Mouse (Mus musculus): ENCODE results near the gene Cwc27. TPM values are rescaled to one million over a fixed set of nuclear protein-coding genes. Genes with fewer than 3 reads are reported as not detected.

Cwc27 gene
- total RNA-seq, 2 experiments from 2014 or later, result 7.9 to 9.8 TPM

DNA sequence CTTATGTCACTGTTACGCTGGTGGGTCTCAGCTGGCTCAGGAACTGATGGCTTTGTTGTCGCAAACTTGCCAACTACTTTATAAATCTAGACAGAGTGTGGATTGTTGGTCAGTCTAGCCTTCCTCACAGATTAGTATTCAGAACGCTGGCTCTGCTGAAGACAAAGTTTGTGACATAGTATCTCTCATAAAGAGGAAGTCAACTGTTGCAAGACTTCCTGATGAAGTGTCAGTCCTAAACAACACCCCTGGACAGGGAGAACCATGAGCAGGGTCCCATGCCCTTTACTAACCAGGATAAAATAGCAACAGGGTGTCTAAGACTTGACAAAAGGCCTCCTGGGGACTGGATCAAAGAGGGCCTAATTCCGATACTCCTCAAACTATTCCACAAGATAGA lies 205.6 kb downstream of the Cwc27 start:
- DNase-seq, result no peak

DNA sequence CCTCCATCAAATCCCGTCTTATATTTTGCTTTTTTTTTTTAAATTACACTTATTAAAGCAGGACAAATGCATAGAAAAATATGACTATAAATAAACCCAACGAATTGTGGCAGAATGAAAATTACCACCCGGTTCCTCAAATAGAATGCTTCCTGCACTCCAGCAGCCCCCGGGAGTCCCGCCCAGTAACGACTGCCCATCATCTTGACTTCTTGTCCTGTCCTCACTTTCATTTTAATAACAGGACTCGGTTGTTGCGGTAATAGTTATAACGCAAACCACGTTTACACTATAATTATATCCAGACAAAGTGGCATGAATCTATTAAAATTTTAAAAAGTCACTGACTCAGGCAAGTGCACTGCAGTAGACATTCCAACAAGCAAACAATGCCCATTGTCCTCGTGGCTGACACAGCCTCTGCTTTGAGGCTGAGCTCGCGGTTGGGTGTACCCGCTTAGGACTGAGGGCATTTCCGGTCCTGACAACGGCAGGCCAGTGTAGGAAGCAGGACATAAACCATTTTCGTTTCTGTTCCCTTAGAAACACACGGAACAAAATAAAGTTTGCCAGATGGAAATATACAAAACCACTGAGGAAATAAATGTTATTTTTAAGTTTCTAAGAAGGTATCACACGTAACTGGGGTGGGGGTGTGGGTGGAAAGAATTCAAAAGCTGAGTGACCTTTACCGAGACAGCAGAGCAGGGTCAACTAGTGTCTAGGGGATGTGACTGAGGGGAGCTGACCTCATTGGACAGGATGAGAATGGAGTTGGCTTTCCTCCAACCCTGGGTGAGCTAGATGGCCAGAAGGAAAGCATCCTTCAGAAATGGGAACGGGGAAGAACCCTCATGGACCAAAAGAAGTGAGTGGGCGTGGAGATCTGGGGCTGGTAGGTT lies 206.5 kb downstream of the Cwc27 start:
- no peak for DNase-seq

DNA sequence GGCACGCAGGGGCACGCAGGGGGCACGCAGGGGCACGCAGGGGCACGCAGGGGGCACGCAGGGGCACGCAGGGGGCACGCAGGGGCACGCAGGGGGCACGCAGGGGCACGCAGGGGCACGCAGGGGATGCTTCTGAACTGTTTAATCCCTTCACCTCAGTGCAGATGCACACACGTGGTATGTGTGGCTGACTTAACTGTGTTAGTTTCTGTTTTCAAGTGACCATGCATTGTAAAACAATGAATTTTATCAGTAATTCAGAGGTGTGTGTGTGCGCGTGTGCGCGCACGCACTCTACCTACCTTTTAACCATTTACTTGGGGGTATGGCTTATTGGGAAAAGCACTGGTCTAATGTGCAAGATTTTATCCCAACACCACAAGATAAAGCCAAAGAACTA lies 208.4 kb downstream of the Cwc27 start:
- DNase-seq, result no peak

DNA sequence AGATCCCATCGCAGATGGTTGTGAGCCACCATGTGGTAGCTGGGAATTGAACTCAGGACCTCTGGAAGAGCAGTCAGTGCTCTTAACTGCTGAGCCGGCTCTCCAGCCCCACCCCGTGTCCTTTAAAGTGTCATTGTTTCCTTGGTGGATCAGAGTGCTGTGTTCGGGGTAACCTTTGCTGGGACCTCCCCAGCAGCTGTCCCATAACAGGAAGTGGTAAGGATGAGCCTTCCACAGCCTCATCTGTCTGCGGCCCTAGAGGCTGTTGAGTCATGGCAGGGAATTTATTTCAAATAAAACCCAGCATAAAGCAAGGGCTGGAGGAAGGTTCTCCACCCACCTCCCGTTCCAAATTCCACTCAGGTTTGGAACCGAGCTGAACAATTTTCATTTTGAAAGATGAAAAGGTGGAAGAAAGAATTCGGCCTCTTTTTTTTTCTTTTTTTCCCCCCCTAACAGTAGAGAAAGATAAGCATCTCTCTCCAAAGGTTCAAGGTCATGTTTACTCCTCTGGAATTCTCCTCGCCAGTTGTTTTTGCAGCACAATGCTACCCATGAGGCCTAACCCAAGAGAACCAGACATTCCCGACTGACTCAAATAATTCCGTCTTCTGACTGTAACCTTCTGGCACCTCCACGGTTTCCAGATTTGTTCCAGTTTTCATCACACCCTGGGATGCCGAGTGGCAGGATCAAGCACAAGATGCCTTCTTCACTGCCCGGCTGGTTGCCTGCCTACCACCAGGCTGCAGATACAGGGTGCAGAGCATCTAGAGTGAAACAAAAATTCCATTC lies 210.0 kb downstream of the Cwc27 start:
- DNase-seq, result no peak

DNA sequence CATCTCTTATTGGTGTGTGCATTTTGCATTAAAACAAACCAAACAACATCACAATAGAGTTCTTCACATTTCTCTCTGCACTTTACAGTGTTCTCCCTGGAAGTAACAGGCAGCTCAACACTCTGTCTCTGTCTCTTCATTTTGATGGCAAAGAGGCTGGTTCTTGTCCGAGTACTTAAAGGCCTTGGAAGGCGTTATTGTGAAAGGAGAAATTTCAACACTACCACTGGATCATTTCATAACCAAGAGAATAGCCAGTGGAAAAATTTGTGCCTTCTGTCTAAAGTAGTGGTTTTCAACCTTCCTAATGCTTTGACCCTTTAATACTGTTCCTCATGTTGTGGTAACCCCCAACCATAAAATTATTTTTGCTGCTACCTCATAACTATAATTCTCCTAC lies 211.8 kb downstream of the Cwc27 start:
- DNase-seq, result no peak

DNA sequence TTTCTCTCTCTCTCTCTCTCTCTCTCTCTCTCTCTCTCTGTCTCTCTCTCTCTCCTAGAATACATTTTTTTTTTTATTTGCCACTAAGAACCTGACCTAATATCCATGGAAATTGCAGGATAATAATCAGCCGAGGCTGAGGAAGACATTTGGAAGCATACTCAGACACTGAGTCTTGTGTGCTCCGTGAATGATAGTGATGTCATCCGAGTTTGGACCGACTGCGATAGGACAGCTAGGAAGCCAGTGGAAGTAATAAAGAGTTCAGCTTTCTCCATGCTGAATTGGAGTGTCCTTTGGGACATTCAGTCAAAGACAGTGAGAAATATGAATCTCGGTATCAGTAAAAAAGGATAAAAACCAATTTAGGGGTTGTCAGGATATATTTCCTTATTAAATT lies 214.7 kb downstream of the Cwc27 start:
- DNase-seq, result no peak

DNA sequence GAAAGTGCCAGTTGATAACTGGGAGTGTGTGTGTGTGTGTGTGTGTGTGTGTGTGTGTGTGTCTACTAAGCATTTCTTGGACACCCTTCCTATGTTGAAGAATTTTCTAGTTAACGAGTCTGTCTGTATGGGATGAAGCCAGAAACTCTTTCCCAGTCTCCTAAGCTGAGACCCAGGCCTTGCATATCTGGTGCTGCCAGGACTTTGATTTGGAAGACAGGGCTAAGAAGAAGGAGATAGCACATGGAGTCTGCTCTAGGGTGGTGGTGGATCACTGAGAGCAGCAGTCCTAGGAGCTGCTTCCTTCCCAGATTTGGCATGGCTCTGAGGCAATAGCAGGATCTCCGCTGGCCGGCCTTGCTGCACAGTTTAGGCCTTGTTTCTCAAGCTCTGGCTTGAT lies 215.2 kb downstream of the Cwc27 start:
- peak; percentile 23 for DNase-seq

DNA sequence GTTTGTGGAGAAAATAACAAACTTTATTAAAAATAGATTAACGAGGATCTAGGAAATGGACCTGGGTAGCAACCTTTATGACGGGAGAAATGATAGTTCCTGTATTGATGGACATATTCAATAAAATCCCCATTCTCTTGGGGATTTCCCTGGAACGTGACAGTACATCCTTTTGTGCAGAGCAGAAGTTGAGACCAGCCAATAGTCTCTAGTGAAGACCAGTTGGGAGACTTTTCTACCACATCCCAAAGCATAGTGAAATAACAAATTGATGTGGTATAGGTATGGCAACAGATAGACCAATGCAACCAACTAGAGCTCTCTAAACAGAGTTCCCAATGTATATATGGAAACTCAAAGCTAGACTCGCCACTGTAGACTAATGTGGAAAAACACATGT lies 220.7 kb downstream of the Cwc27 start:
- no peak for DNase-seq

DNA sequence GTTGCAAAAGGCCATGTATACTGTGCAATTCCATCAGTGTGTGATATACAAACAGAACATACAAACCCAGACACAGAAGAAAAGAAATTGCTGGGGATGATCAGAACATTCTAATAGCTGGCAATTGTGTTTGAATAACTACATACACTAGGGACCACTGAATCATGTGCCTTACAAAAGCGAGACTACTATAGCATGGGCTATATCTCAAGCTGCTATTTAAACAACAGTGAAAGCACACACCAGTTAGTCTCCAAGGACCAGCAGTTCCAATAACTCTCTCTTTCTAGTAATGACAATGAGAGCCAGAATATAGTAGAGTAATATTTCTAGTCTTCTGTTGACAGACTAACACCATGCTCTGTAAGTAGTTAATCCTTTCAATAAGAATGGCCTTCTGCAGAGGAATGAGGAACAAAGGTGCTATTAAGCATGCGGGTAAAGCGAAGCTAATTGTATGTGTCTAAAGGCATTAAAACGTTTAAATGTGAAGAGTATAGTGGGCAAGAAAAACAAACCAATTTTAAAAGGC lies 222.1 kb downstream of the Cwc27 start:
- no peak for DNase-seq

DNA sequence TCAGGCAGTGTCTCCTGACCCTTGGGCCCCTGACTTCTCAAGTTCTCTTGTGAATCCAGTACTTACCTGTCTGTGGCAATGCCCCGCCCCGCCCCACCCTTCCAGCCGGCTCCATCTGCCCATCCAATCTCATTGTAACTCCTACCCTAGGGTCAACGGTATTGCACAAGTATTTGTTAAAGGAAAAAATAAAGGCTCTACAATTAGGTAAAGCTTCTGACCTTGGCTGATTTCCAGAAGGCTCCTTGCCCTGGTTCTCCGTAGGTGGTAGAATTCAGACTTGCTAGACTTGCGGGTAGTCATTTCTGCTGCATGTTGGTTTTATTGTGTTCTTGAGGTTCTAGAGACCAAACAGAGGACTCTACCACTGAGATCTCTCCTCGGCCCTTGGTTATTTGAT lies 226.0 kb downstream of the Cwc27 start:
- DNase-seq, result no peak

DNA sequence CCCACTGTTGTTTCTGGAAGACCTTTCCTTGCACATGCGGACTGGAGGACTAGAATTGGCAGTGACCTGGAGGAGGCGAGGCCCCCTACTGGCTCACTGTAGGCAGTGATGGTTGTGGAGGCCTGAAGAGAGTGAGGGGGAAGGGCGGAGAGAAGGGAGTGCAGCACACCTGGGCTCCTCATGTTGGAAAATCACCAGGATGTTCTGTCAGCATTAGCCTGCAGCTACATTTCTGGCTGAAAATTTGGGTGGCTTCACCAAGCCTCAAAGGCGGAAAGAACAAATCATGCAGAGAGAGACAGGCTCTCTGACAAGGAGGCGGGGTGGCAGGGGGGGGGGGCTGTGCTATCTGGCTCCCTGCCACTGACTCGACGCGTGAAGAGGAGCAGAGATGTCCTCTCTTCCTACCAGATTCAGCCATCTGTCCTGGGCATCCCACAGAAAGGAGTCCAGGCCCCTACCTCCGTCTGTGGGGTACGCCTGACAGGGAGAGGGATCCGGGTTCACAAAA lies 226.8 kb downstream of the Cwc27 start:
- no peak for DNase-seq

DNA sequence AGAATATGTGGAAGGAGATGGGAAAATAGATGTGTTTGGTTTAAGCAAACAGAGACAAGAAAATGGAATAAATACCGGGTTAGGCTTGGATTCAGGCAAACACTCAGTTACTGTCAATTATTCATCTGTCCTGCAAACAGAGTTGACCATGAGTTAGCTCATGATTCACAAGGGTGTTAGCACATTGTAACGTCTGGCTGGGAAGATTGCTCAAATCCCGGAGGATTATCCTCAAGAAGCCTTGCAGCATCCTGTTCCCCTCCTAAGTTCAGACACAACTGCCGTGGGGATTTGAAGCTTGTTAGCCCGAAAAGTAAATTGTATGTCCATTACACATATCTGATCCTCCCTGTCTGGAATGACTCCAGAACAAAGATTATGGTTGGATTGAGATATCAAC lies 228.6 kb downstream of the Cwc27 start:
- no peak for DNase-seq

Other genes with a start within 250 kb of the Cwc27 start
- gene Srek1ip1, start 24.7 kb downstream of the Cwc27 start, total RNA-seq (2021), result 10 to 100 TPM; 11.0 to 11.8 TPM
- gene Shisal2b, start 46.8 kb upstream of the Cwc27 start, total RNA-seq (2021), result under 1 TPM in 1 of 2 experiments, not detected in 1; 0.36 TPM
- 1 to 10 TPM in 1 of 2 experiments, under 1 TPM in 1; 0.49 to 1.7 TPM for gene Rgs7bp, start 237.8 kb upstream of the Cwc27 start, total RNA-seq (2021)